Mouse (Mus musculus): Measurements from ENCODE around the gene Actr10. TPM values are rescaled to one million over a fixed set of nuclear protein-coding genes. Genes with fewer than 3 reads are reported as not detected.
A peak's percentile ranks its signal among the peaks of the same experiment; 100 is the strongest.

Actr10 gene
- polyA plus RNA-seq, 1 experiment = 146 TPM

- TF ChIP-seq CTCF (IDR thresholded peaks at IDR 0.05; ENCODE audit: low read depth, low read length) (no peak), POLR2A (IDR thresholded peaks at IDR 0.05; ENCODE audit: insufficient read depth, low read length) (no peak), EP300 (IDR thresholded peaks at IDR 0.05; ENCODE audit: insufficient read depth, low read depth, low read length) (no peak)
- H3K4me1 ChIP-seq (ENCODE audit: control insufficient read depth, insufficient read depth, low read length) = no peaks in the 10 kb centered on the region
- no peak overlapping the region for H3K27ac ChIP-seq (ENCODE audit: insufficient read depth, low read length)
- no peaks in the 10 kb centered on the region for H3K27me3 ChIP-seq (ENCODE audit: control insufficient read depth, insufficient read depth, low read length, poor library complexity, severe bottlenecking)
- H3K9ac ChIP-seq (ENCODE audit: low read depth, poor library complexity, severe bottlenecking) = peak overlapping the region; percentile 98
- H3K9me3 ChIP-seq (replicated peaks; ENCODE audit: control insufficient read depth, insufficient read depth, low read length, poor library complexity, severe bottlenecking) = no peaks in the 10 kb centered on the region
- H3K4me3 ChIP-seq (ENCODE audit: low read depth, low read length) = peak overlapping the region; percentile 55
- peaks cover 23% of the 10 kb centered on the region for H3K36me3 ChIP-seq (ENCODE audit: control insufficient read depth, insufficient read depth, low read length, poor library complexity, severe bottlenecking)
Observed at GRCm38 (mm10) chr12:70975891-70976290, 38.2 kb downstream of the Actr10 start.

GRCm38 (mm10) chr12:70978345-70978744 is 40.7 kb downstream of the Actr10 start:
- H3K27ac ChIP-seq (ENCODE audit: insufficient read depth, low read length) = no peak overlapping the region
- peaks cover 27% of the 10 kb centered on the region for H3K36me3 ChIP-seq (ENCODE audit: control insufficient read depth, insufficient read depth, low read length, poor library complexity, severe bottlenecking)
- no peak for TF ChIP-seq CTCF (IDR thresholded peaks at IDR 0.05; ENCODE audit: low read depth, low read length)
- no peak for TF ChIP-seq POLR2A (IDR thresholded peaks at IDR 0.05; ENCODE audit: insufficient read depth, low read length)
- TF ChIP-seq EP300 (IDR thresholded peaks at IDR 0.05; ENCODE audit: insufficient read depth, low read depth, low read length) = no peak
- H3K4me3 ChIP-seq (ENCODE audit: low read depth, low read length) = no peak overlapping the region
- H3K27me3 ChIP-seq (ENCODE audit: control insufficient read depth, insufficient read depth, low read length, poor library complexity, severe bottlenecking) = no peaks in the 10 kb centered on the region
- no peaks in the 10 kb centered on the region for H3K4me1 ChIP-seq (ENCODE audit: control insufficient read depth, insufficient read depth, low read length)
- no peak overlapping the region for H3K9ac ChIP-seq (ENCODE audit: low read depth, poor library complexity, severe bottlenecking)
- H3K9me3 ChIP-seq (replicated peaks; ENCODE audit: control insufficient read depth, insufficient read depth, low read length, poor library complexity, severe bottlenecking) = no peaks in the 10 kb centered on the region

- H3K4me1 ChIP-seq (ENCODE audit: control insufficient read depth, insufficient read depth, low read length) = no peaks in the 10 kb centered on the region
- no peaks in the 10 kb centered on the region for H3K27me3 ChIP-seq (ENCODE audit: control insufficient read depth, insufficient read depth, low read length, poor library complexity, severe bottlenecking)
- peaks cover 59% of the 10 kb centered on the region for H3K36me3 ChIP-seq (ENCODE audit: control insufficient read depth, insufficient read depth, low read length, poor library complexity, severe bottlenecking)
- no peak overlapping the region for H3K4me3 ChIP-seq (ENCODE audit: low read depth, low read length)
- no peaks in the 10 kb centered on the region for H3K9me3 ChIP-seq (replicated peaks; ENCODE audit: control insufficient read depth, insufficient read depth, low read length, poor library complexity, severe bottlenecking)
- H3K9ac ChIP-seq (ENCODE audit: low read depth, poor library complexity, severe bottlenecking) = no peak overlapping the region
- H3K27ac ChIP-seq (ENCODE audit: insufficient read depth, low read length) = no peak overlapping the region
- TF ChIP-seq EP300 (IDR thresholded peaks at IDR 0.05; ENCODE audit: insufficient read depth, low read depth, low read length) (no peak), CTCF (IDR thresholded peaks at IDR 0.05; ENCODE audit: low read depth, low read length) (no peak), POLR2A (IDR thresholded peaks at IDR 0.05; ENCODE audit: insufficient read depth, low read length) (no peak)
Observed at GRCm38 (mm10) chr12:70984855-70985550, 47.3 kb downstream of the Actr10 start.

GRCm38 (mm10) chr12:70997225-70997624 is 59.6 kb downstream of the Actr10 start:
- H3K27me3 ChIP-seq (ENCODE audit: control insufficient read depth, insufficient read depth, low read length, poor library complexity, severe bottlenecking) = no peaks in the 10 kb centered on the region
- no peaks in the 10 kb centered on the region for H3K9me3 ChIP-seq (replicated peaks; ENCODE audit: control insufficient read depth, insufficient read depth, low read length, poor library complexity, severe bottlenecking)
- no peak overlapping the region for H3K4me3 ChIP-seq (ENCODE audit: low read depth, low read length)
- no peak overlapping the region for H3K27ac ChIP-seq (ENCODE audit: insufficient read depth, low read length)
- no peaks in the 10 kb centered on the region for H3K4me1 ChIP-seq (ENCODE audit: control insufficient read depth, insufficient read depth, low read length)
- H3K9ac ChIP-seq (ENCODE audit: low read depth, poor library complexity, severe bottlenecking) = no peak overlapping the region
- H3K36me3 ChIP-seq (ENCODE audit: control insufficient read depth, insufficient read depth, low read length, poor library complexity, severe bottlenecking) = peaks cover 36% of the 10 kb centered on the region
- TF ChIP-seq CTCF (IDR thresholded peaks at IDR 0.05; ENCODE audit: low read depth, low read length) = peak; percentile 48
- TF ChIP-seq EP300 (IDR thresholded peaks at IDR 0.05; ENCODE audit: insufficient read depth, low read depth, low read length) = no peak

GRCm38 (mm10) chr12:70999423-70999903 is 61.8 kb downstream of the Actr10 start:
- TF ChIP-seq POLR2A (IDR thresholded peaks at IDR 0.05; ENCODE audit: insufficient read depth, low read length) (no peak), EP300 (IDR thresholded peaks at IDR 0.05; ENCODE audit: insufficient read depth, low read depth, low read length) (no peak), CTCF (IDR thresholded peaks at IDR 0.05; ENCODE audit: low read depth, low read length) (no peak)
- Histone ChIP-seq H3K27me3 (ENCODE audit: control insufficient read depth, insufficient read depth, low read length, poor library complexity, severe bottlenecking) (no peaks in the 10 kb centered on the region), H3K27ac (ENCODE audit: insufficient read depth, low read length) (peak overlapping the region; percentile 32), H3K9me3 (replicated peaks; ENCODE audit: control insufficient read depth, insufficient read depth, low read length, poor library complexity, severe bottlenecking) (no peaks in the 10 kb centered on the region), H3K4me1 (ENCODE audit: control insufficient read depth, insufficient read depth, low read length) (peaks cover 2% of the 10 kb centered on the region), H3K9ac (ENCODE audit: low read depth, poor library complexity, severe bottlenecking) (no peak overlapping the region), H3K36me3 (ENCODE audit: control insufficient read depth, insufficient read depth, low read length, poor library complexity, severe bottlenecking) (peaks cover 32% of the 10 kb centered on the region), H3K4me3 (ENCODE audit: low read depth, low read length) (no peak overlapping the region)

GRCm38 (mm10) chr12:71000344-71000743 is 62.7 kb downstream of the Actr10 start:
- Histone ChIP-seq H3K27me3 (ENCODE audit: control insufficient read depth, insufficient read depth, low read length, poor library complexity, severe bottlenecking) (no peaks in the 10 kb centered on the region), H3K36me3 (ENCODE audit: control insufficient read depth, insufficient read depth, low read length, poor library complexity, severe bottlenecking) (peaks cover 31% of the 10 kb centered on the region), H3K9ac (ENCODE audit: low read depth, poor library complexity, severe bottlenecking) (no peak overlapping the region), H3K4me1 (ENCODE audit: control insufficient read depth, insufficient read depth, low read length) (peaks cover 2% of the 10 kb centered on the region), H3K27ac (ENCODE audit: insufficient read depth, low read length) (no peak overlapping the region), H3K4me3 (ENCODE audit: low read depth, low read length) (no peak overlapping the region), H3K9me3 (replicated peaks; ENCODE audit: control insufficient read depth, insufficient read depth, low read length, poor library complexity, severe bottlenecking) (no peaks in the 10 kb centered on the region)
- TF ChIP-seq EP300 (IDR thresholded peaks at IDR 0.05; ENCODE audit: insufficient read depth, low read depth, low read length) = no peak
- no peak for TF ChIP-seq POLR2A (IDR thresholded peaks at IDR 0.05; ENCODE audit: insufficient read depth, low read length)
- TF ChIP-seq CTCF (IDR thresholded peaks at IDR 0.05; ENCODE audit: low read depth, low read length) = no peak
